Mouse (Mus musculus) right cerebral cortex, adult 18-20 months (tissue): ENCODE data around the gene Armcx6.
"Not testable (repeated sequence)": the region's sequence is repeated elsewhere in the genome, so short reads cannot be mapped to it uniquely, and the experiment has no call there.

Source experiments
- DNase-seq: peaks from one replicate; pipeline ENCODE4 v3.0.0; 2022; ENCODE audit warnings: mixed read lengths

The Armcx6 gene

GRCm38 (mm10) chrX:134750764-134751592 is at the start of gene Armcx6:
Armcx6 (minus strand) TSS chrX:134751417.
- peak; percentile 76 for DNase-seq

- DNase-seq: no peak
Observed at GRCm38 (mm10) chrX:134787728-134788127, 36.5 kb upstream of the Armcx6 start.

GRCm38 (mm10) chrX:134763428-134764198 is 12.4 kb upstream of the Armcx6 start:
- not testable (repeated sequence) for DNase-seq

- no peak for DNase-seq
Observed at GRCm38 (mm10) chrX:134757293-134757995, 6.2 kb upstream of the Armcx6 start.

GRCm38 (mm10) chrX:134756434-134757292 is 5.4 kb upstream of the Armcx6 start, which contains the start of gene Armcx3:
Armcx3 (plus strand) TSS chrX:134756595.
- peak; percentile 62 for DNase-seq

- no peak for DNase-seq
Observed at GRCm38 (mm10) chrX:134752584-134752983, 1.4 kb upstream of the Armcx6 start.

- no peak for DNase-seq
Observed at GRCm38 (mm10) chrX:134751910-134752309, 693 bp upstream of the Armcx6 start.

GRCm38 (mm10) chrX:134746459-134746858 is 4.8 kb downstream of the Armcx6 start:
- DNase-seq: peak; percentile 42

- DNase-seq: no peak
Observed at GRCm38 (mm10) chrX:134741862-134742261, 9.4 kb downstream of the Armcx6 start.

- DNase-seq: no peak
Observed at GRCm38 (mm10) chrX:134739160-134739559, 12.1 kb downstream of the Armcx6 start.

GRCm38 (mm10) chrX:134737796-134738195 is 13.4 kb downstream of the Armcx6 start:
- DNase-seq: no peak

GRCm38 (mm10) chrX:134729778-134730177 is 21.4 kb downstream of the Armcx6 start:
- DNase-seq: no peak

- not testable (repeated sequence) for DNase-seq
Observed at GRCm38 (mm10) chrX:134723762-134724161, 27.5 kb downstream of the Armcx6 start.

GRCm38 (mm10) chrX:134718524-134718923 is 32.7 kb downstream of the Armcx6 start:
- DNase-seq: peak; percentile 61

GRCm38 (mm10) chrX:134717752-134718308 is 33.4 kb downstream of the Armcx6 start, which contains the start of gene Armcx1:
Armcx1 (plus strand) TSS chrX:134717963.
- DNase-seq: peak; percentile 74

GRCm38 (mm10) chrX:134716863-134717262 is 34.4 kb downstream of the Armcx6 start:
- no peak for DNase-seq
